Mouse (Mus musculus): ENCODE data around the gene Zfp414.

DNA sequence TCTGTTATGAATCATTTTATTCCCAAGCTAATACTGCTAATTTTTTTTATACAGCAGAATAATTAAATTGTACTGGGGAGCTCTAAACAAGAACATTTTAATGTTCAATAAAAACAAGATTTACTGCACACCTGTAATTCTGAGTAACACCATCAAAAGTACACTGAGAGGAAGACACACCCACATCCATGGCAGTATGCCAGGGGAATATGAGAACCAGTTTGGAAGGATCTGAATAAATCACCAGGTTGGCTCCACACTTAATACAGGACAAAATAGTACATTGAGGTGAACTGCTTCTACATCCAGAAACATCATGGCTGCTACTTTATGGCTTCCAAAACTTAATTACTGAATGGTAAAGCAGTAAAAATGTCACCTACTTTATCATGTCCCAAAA is 46.6 kb downstream of the Zfp414 start:
- TF ChIP-seq CTCF (IDR thresholded peaks at IDR 0.05; ENCODE audit: insufficient read depth, low read length), result no peak
- TF ChIP-seq POLR2A (IDR thresholded peaks at IDR 0.05; ENCODE audit: borderline replicate concordance, extremely low read depth, low read depth, low read length), result no peak

Data from lung, adult 2 months (tissue).